Comparison of ENCODE assay signal across 34 mouse cellular contexts in the genomic region with DNA sequence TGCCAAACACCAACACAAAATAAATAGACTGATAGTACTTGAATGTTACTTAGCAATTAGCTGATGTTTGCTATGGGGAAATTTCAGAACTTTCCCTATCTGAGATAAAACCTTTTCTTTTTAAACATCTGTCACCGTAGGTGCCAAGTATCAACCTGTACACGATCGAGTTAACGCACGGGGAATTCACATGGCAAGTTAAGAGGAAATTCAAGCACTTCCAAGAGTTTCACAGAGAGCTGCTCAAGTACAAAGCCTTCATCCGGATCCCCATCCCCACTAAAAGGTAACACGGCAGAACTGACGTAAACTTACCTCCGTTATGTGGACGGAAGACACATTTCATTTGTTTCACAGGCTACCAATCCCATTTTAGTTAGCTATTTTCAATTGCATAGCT.
"Had no signal": no experiment of that assay in that cellular context is flagged by ENCODE, and none has a peak within 500 bp of the region (broad histone marks: within the 10 kb centered on the region; RNA-seq: fewer than 3 reads in every experiment).

No protein-coding gene starts in this region.

- H3K4me1 ChIP-seq: hindbrain, embryonic 12.5 days; hindbrain, embryonic 15.5 days had no signal

- H3K27me3 ChIP-seq: heart, embryonic 12.5 days; heart, embryonic 13.5 days; heart, embryonic 15.5 days; hindbrain, embryonic 12.5 days; hindbrain, embryonic 13.5 days; hindbrain, embryonic 15.5 days; intestine, embryonic 15.5 days; kidney, embryonic 15.5 days had no signal

- H3K9me3 ChIP-seq: heart, embryonic 10.5 days; heart, embryonic 12.5 days; heart, embryonic 13.5 days; heart, embryonic 15.5 days; hindbrain, embryonic 10.5 days; hindbrain, embryonic 12.5 days; hindbrain, embryonic 13.5 days; hindbrain, embryonic 15.5 days; intestine, embryonic 15.5 days; kidney, embryonic 15.5 days had no signal

- H3K4me3 ChIP-seq: heart, adult 2 months; heart, embryonic 10.5 days; heart, embryonic 12.5 days; heart, embryonic 13.5 days; heart, embryonic 15.5 days; hindbrain, embryonic 10.5 days; hindbrain, embryonic 12.5 days; hindbrain, embryonic 13.5 days; hindbrain, embryonic 15.5 days; intestine, embryonic 15.5 days; kidney, embryonic 15.5 days; layer of hippocampus, adult 2 months had no signal

- H3K27ac ChIP-seq: heart, adult 2 months; heart, embryonic 10.5 days; heart, embryonic 13.5 days; heart, embryonic 15.5 days; hindbrain, embryonic 10.5 days; hindbrain, embryonic 12.5 days; hindbrain, embryonic 13.5 days; hindbrain, embryonic 14.5 days; hindbrain, embryonic 15.5 days; hindbrain, postnatal 0 days; intestine, embryonic 15.5 days; kidney, embryonic 15.5 days; layer of hippocampus, adult 2 months had no signal

- H3K9ac ChIP-seq: heart, embryonic 12.5 days; heart, embryonic 13.5 days; heart, embryonic 15.5 days; hindbrain, embryonic 12.5 days; hindbrain, embryonic 13.5 days; hindbrain, embryonic 14.5 days; hindbrain, embryonic 15.5 days; intestine, embryonic 15.5 days; kidney, embryonic 15.5 days had no signal

- DNase-seq: heart, adult 2 months; heart, postnatal 10 days; heart, postnatal 36 days; heart, postnatal 4 days; kidney, adult 11 months; kidney, adult 18-20 months; kidney, adult 2 months; kidney, adult 8-10 months; kidney, adult 9 months; kidney, postnatal 10 days; kidney, postnatal 14 days; kidney, postnatal 25 days; kidney, postnatal 36 days; kidney, postnatal 4 days; layer of hippocampus, adult 9-11 months; layer of hippocampus, postnatal 36 days had no signal

- H3K36me3 ChIP-seq: hindbrain, embryonic 10.5 days; hindbrain, embryonic 12.5 days; hindbrain, embryonic 13.5 days; hindbrain, embryonic 15.5 days; intestine, embryonic 15.5 days; kidney, embryonic 15.5 days had no signal

- ATAC-seq: hindbrain, embryonic 16.5 days; hindbrain, postnatal 0 days; inflammation-experienced regulatory T-cells, adult 6 months; intestine, embryonic 15.5 days; intestine, embryonic 16.5 days; intestine, postnatal 0 days had no signal

- H3K4me2 ChIP-seq: heart, embryonic 11.5 days; heart, embryonic 12.5 days; heart, embryonic 13.5 days; heart, embryonic 15.5 days; hindbrain, embryonic 12.5 days; hindbrain, embryonic 13.5 days; hindbrain, embryonic 14.5 days; hindbrain, embryonic 15.5 days; intestine, embryonic 15.5 days; kidney, embryonic 15.5 days had no signal
